Mouse (Mus musculus) hindbrain, embryonic 16.5 days (tissue): ENCODE measurements around the gene Cryaa. TPM values are rescaled to one million over a fixed set of nuclear protein-coding genes. Genes with fewer than 3 reads are reported as not detected.

Experiments used
- ATAC-seq: fragments of 200-750 bp; cut with Nextera tagmentation; 2 replicates; pipeline ENCODE4 v1.8.0; 2017; ENCODE audit warnings: moderate TSS enrichment, moderate library complexity
- H3K27ac ChIP-seq: fragments of 300-500 bp; sonication (generic); 2 replicates; pipeline ENCODE4 v1.5.1; 2014; ENCODE audit warnings: low read depth, mild to moderate bottlenecking, control low read depth, low read length, moderate library complexity
- H3K27me3 ChIP-seq: fragments of 300-500 bp; sonication (generic); replicated peaks from 2 replicates; pipeline ENCODE4 v1.6.1; 2014; ENCODE audit warnings: low read length; ENCODE audit not compliant: control insufficient read depth, insufficient read depth
- H3K36me3 ChIP-seq: fragments of 300-500 bp; sonication (generic); 2 replicates; pipeline ENCODE4 v1.6.1; 2014; ENCODE audit warnings: mild to moderate bottlenecking, low read length, moderate library complexity, mixed read lengths; ENCODE audit not compliant: control insufficient read depth, insufficient read depth
- H3K4me1 ChIP-seq: fragments of 300-500 bp; sonication (generic); 2 replicates; pipeline ENCODE4 v1.6.1; 2014; ENCODE audit warnings: low read depth, low read length; ENCODE audit not compliant: control insufficient read depth, insufficient read depth
- H3K4me2 ChIP-seq: fragments of 300-500 bp; sonication (generic); 2 replicates; pipeline ENCODE4 v1.6.1; 2014; ENCODE audit warnings: mild to moderate bottlenecking, low read length, control low read depth, moderate library complexity
- H3K4me3 ChIP-seq: fragments of 300-500 bp; sonication (generic); 2 replicates; pipeline ENCODE4 v1.5.1; 2014; ENCODE audit warnings: mild to moderate bottlenecking, low read length, control low read depth, moderate library complexity
- H3K9ac ChIP-seq: fragments of 300-500 bp; sonication (generic); 2 replicates; pipeline ENCODE4 v1.6.1; 2014; ENCODE audit warnings: low read depth, mild to moderate bottlenecking, control low read depth, low read length, moderate library complexity
- H3K9me3 ChIP-seq: fragments of 300-500 bp; sonication (generic); 2 replicates; pipeline ENCODE4 v1.6.1; 2014; ENCODE audit warnings: mild to moderate bottlenecking, low read length, moderate library complexity; ENCODE audit not compliant: control insufficient read depth
- WGBS: fragments of 180-500 bp; shearing (Covaris S2); extraction: QIAGEN DNeasy Blood & Tissue Kit; methylation state at CpG from one replicate; pipeline ENCODE4 v1.1.7; 2014; 5-methylcytosine and 5-hydroxymethylcytosine counted together
- polyA plus RNA-seq: library from polyadenylated mRNA; unstranded; fragments of >200 nt; fragmentation: Nextera tagmentation; extraction: Ambion mirVana; gene quantifications from 2 replicates; pipeline ENCODE4 v1.2.1, GENCODE M21; 2015

The Cryaa gene
- 0.46 and 0.80 TPM in 2 replicates for polyA plus RNA-seq

DNA sequence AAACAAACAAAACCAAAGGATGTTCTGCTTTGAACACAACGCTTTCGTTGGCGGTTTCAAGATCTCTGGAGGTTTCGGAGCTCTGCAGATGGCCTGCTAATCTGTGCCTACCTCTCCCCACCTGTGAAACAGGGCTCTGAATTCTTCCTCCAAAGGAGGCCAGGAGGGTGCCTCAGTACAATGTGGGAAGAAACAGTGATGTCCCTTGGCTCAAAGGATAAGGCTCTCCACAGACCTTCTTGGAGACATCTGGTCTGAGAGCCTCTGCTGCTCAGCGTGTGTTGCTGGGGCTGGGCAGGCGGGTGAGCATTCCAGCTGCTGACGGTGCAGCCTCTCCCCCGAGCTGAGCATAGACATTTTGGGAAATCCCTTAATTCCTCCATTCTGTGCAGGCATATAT is at the start of gene Cryaa:
Cryaa (plus strand) TSS at position 301 of the 400 bp plus-strand sequence.
- H3K9me3 ChIP-seq: no peaks in the 10 kb centered on the region

DNA sequence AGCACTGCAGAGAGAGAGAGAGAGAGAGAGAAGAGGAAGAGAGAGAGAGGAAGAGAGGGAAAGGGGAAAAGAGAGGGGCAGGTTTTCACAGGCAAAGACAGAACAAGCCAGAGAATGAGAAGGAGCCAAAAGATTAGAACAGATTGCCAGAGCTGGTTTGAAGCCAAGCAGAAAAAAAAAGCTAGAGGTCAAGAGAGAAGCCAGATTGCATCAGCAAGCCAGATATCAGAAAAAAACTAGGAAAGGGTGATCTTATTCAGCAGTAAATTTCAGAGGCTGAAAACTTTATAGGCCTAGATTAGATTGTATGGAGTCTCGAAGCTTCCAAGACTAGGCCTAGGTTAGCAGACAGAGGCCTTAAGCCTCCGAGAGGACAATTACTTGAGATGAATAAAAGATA is 49.6 kb upstream of the Cryaa start:
- WGBS: 86% methylated on average over 2 of the region's 2 CpGs
- no peaks in the 10 kb centered on the region for H3K27me3 ChIP-seq

More for the DNA sequence above, at the start of gene Cryaa:
- H3K4me1 ChIP-seq: no peaks in the 10 kb centered on the region
- H3K9ac ChIP-seq: no peak within 1 kb of the TSS
- H3K27me3 ChIP-seq: no peaks in the 10 kb centered on the region; the same call in 1 of the 2 replicates
- no peak for ATAC-seq
- H3K36me3 ChIP-seq: no peaks in the 10 kb centered on the region
- WGBS: 79% methylated on average over 8 of the region's 8 CpGs
- no peak within 1 kb of the TSS for H3K4me3 ChIP-seq
- H3K27ac ChIP-seq: no peak within 1 kb of the TSS
- H3K4me2 ChIP-seq: no peak within 1 kb of the TSS

GRCm38 (mm10) chr17:31631081-31631800 is 46.4 kb upstream of the Cryaa start:
- Histone ChIP-seq H3K9ac (no peak overlapping the region), H3K27ac (no peak overlapping the region), H3K27me3 (peaks cover 9% of the 10 kb centered on the region), H3K4me3 (no peak overlapping the region), H3K4me2 (no peak overlapping the region), H3K9me3 (peaks cover 4% of the 10 kb centered on the region; the same call in 1 of the 2 replicates), H3K4me1 (peaks cover 2% of the 10 kb centered on the region), H3K36me3 (no peaks in the 10 kb centered on the region)
- WGBS: 80% methylated on average over 10 of the region's 10 CpGs
- ATAC-seq: no peak

More for the DNA sequence above, 49.6 kb upstream of the Cryaa start:
- no peak overlapping the region for H3K4me3 ChIP-seq
- H3K9ac ChIP-seq: no peak overlapping the region
- H3K27ac ChIP-seq: no peak overlapping the region
- no peak overlapping the region for H3K4me2 ChIP-seq
- peaks cover 6% of the 10 kb centered on the region; the same call in 1 of the 2 replicates for H3K9me3 ChIP-seq
- no peaks in the 10 kb centered on the region for H3K4me1 ChIP-seq
- no peak for ATAC-seq
- H3K36me3 ChIP-seq: no peaks in the 10 kb centered on the region

DNA sequence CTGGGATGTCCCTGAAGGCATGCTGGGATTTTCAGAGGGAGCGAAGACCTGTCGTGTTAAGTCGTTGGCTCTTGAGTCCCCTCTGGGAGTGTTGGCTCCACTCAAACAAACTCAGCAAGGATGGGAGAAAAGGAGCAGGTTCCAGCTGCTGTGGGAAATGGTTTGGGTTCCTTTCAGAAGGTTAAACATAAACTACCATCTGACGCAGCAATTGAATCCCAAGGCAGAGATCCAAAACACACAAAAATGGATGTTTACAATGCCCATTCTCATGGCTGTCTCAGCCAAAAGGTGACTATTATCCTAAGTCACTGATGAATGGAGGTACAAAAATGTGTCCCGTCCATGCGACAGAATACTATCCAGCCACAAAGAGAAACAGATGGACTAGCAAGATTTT is 44.6 kb upstream of the Cryaa start:
- Histone ChIP-seq H3K27ac (no peak overlapping the region), H3K36me3 (no peaks in the 10 kb centered on the region), H3K9ac (no peak overlapping the region), H3K4me2 (no peak overlapping the region), H3K27me3 (peaks cover 9% of the 10 kb centered on the region), H3K4me1 (peaks cover 11% of the 10 kb centered on the region), H3K9me3 (peaks cover 2% of the 10 kb centered on the region; the same call in 1 of the 2 replicates), H3K4me3 (no peak overlapping the region)
- no peak for ATAC-seq
- WGBS: 54% methylated on average over 6 of the region's 6 CpGs

GRCm38 (mm10) chr17:31634896-31635295 is 42.7 kb upstream of the Cryaa start:
- Histone ChIP-seq H3K4me3 (no peak overlapping the region), H3K4me2 (no peak overlapping the region), H3K27ac (no peak overlapping the region), H3K9ac (no peak overlapping the region), H3K9me3 (no peaks in the 10 kb centered on the region), H3K4me1 (peaks cover 11% of the 10 kb centered on the region), H3K27me3 (peaks cover 9% of the 10 kb centered on the region), H3K36me3 (no peaks in the 10 kb centered on the region)
- 68% methylated on average over 5 of the region's 5 CpGs for WGBS
- ATAC-seq: no peak

- no peaks in the 10 kb centered on the region for H3K9me3 ChIP-seq
- no peaks in the 10 kb centered on the region for H3K36me3 ChIP-seq
- H3K4me1 ChIP-seq: peaks cover 11% of the 10 kb centered on the region
- H3K27me3 ChIP-seq: peaks cover 9% of the 10 kb centered on the region
- H3K4me3 ChIP-seq: peak overlapping the region; percentile 55
- ATAC-seq: no peak
- WGBS: 63% methylated on average over 11 of the region's 11 CpGs
- no peak overlapping the region for H3K27ac ChIP-seq
- peak overlapping the region; percentile 88 for H3K4me2 ChIP-seq
- no peak overlapping the region for H3K9ac ChIP-seq
Measured at GRCm38 (mm10) chr17:31635781-31636180, 41.8 kb upstream of the Cryaa start.

DNA sequence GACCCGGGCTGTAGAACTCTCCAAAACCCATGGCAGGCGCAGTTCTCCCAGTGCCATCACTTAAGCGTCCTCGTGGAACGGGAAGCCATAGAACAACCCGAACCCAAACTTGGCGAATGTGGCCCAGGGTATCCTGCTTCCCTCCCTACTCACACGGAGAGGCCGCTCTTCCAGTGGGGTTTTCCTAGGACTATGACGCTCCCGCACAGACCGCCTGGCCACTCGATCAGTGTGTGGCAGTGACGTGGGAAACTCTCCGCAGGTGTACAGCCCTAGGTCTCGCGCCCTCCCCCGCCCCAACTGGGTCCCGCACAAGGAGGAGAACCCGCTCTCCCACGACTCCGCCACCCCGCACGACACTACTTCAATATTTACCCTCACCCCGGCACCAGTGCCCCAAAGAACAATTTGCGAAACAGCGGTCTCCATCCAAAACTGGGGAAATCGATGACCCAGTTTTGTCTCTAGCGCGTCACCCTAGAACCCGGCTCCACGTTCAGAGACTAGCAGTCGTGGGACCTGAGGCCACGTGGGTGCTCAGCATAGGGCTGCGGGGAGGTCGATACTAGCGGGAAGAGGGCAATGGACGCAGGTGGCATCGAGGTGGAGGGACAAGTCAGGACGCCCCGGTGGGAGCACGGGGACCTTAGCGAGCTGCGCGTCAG is 41.2 kb upstream of the Cryaa start:
- Histone ChIP-seq H3K9me3 (no peaks in the 10 kb centered on the region), H3K36me3 (no peaks in the 10 kb centered on the region), H3K27me3 (peaks cover 9% of the 10 kb centered on the region), H3K9ac (peak overlapping the region; percentile 65), H3K4me3 (peak overlapping the region; percentile 55), H3K4me2 (peak overlapping the region; percentile 88), H3K27ac (no peak overlapping the region; the same call in 1 of the 2 replicates), H3K4me1 (peaks cover 11% of the 10 kb centered on the region)
- 3% methylated on average over 43 of the region's 45 CpGs for WGBS
- peak; percentile 46 for ATAC-seq

- Histone ChIP-seq H3K4me2 (peak within 1 kb of the TSS; percentile 88), H3K9me3 (no peaks in the 10 kb centered on the region), H3K9ac (peak within 1 kb of the TSS; percentile 65), H3K4me3 (peak within 1 kb of the TSS; percentile 55), H3K4me1 (peaks cover 11% of the 10 kb centered on the region), H3K27me3 (peaks cover 9% of the 10 kb centered on the region), H3K27ac (peak within 1 kb of the TSS; percentile 79), H3K36me3 (no peaks in the 10 kb centered on the region)
- peak; percentile 92 for ATAC-seq
- 3% methylated on average over 50 of the region's 61 CpGs for WGBS
Measured at GRCm38 (mm10) chr17:31636942-31637811, 40.4 kb upstream of the Cryaa start, which contains the start of gene Cbs. Gene Cbs, minus strand, starts transcription at chr17:31637238.
